Mouse (Mus musculus): Measurements from ENCODE around the gene Olfr799. TPM values are rescaled to one million over a fixed set of nuclear protein-coding genes. Genes with fewer than 3 reads are reported as not detected.

The Olfr799 gene
- polyA plus RNA-seq, 1 experiment from 2014 or later = not detected

GRCm38 (mm10) chr10:129673765-129674164, 36.5 kb downstream of the Olfr799 start, which contains the start of gene Olfr801:
TSS of gene Olfr801 (minus strand) at chr10:129673865.
- no peak for ATAC-seq
- 52% methylated on average over 1 of the region's 1 CpGs for WGBS

GRCm38 (mm10) chr10:129688069-129688468, 50.8 kb downstream of the Olfr799 start, which contains the start of gene Olfr802:
TSS of gene Olfr802 (minus strand) at chr10:129688169.
- Histone ChIP-seq H3K9me3 (ENCODE audit: low read length) (no peaks in the 10 kb centered on the region), H3K27ac (ENCODE audit: low read length) (no peak within 1 kb of the TSS), H3K4me3 (ENCODE audit: low read depth, low read length) (no peak within 1 kb of the TSS), H3K4me2 (replicated peaks; ENCODE audit: low read depth, low read length) (no peak within 1 kb of the TSS), H3K9ac (replicated peaks; ENCODE audit: low read depth) (no peak within 1 kb of the TSS), H3K4me1 (ENCODE audit: insufficient read depth, low read depth, low read length) (no peaks in the 10 kb centered on the region), H3K27me3 (replicated peaks; ENCODE audit: insufficient read depth, low read length) (no peaks in the 10 kb centered on the region), H3K36me3 (ENCODE audit: insufficient read depth, low read length) (no peaks in the 10 kb centered on the region)
- TF ChIP-seq EP300 (IDR thresholded peaks at IDR 0.05) (no peak), CTCF (IDR thresholded peaks at IDR 0.05) (no peak)
- no peak for DNase-seq (ENCODE audit: low spot score)
- ATAC-seq = no peak
- WGBS = 37% methylated on average over 1 of the region's 1 CpGs

More at GRCm38 (mm10) chr10:129673765-129674164, 36.5 kb downstream of the Olfr799 start, which contains the start of gene Olfr801:
- Histone ChIP-seq H3K27me3 (replicated peaks; ENCODE audit: insufficient read depth, low read length) (no peaks in the 10 kb centered on the region), H3K4me3 (ENCODE audit: low read depth, low read length) (no peak within 1 kb of the TSS), H3K4me2 (replicated peaks; ENCODE audit: low read depth, low read length) (no peak within 1 kb of the TSS), H3K4me1 (ENCODE audit: insufficient read depth, low read depth, low read length) (no peaks in the 10 kb centered on the region), H3K9ac (replicated peaks; ENCODE audit: low read depth) (no peak within 1 kb of the TSS), H3K27ac (ENCODE audit: low read length) (no peak within 1 kb of the TSS), H3K36me3 (ENCODE audit: insufficient read depth, low read length) (no peaks in the 10 kb centered on the region), H3K9me3 (ENCODE audit: low read length) (no peaks in the 10 kb centered on the region)
- no peak for DNase-seq (ENCODE audit: low spot score)
- no peak for TF ChIP-seq EP300 (IDR thresholded peaks at IDR 0.05)
- TF ChIP-seq CTCF (IDR thresholded peaks at IDR 0.05) = no peak

DNA sequence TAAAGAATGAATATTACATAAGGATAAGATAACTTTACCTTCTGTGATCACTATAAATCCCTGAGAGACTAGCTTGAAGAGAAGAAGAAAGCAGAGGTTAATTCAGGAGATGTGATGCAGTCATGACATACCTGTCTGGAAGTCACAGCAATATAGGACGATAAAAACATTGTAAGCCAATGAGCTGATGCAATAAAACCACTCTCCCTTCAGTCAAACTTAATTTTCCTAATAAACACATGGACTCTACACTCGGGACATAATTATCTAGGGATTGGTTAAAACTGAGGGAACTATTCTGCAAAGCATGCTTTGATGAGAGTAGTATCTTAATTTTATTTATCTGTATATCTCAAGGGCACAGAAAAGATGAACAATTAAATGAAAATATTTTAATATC, 56.9 kb downstream of the Olfr799 start, which contains the start of gene Olfr803:
Gene Olfr803 (minus strand): TSS at position 101 of the 400 bp plus-strand sequence.
- Histone ChIP-seq H3K27me3 (replicated peaks; ENCODE audit: insufficient read depth, low read length) (no peaks in the 10 kb centered on the region), H3K4me1 (ENCODE audit: insufficient read depth, low read depth, low read length) (no peaks in the 10 kb centered on the region), H3K9me3 (ENCODE audit: low read length) (no peaks in the 10 kb centered on the region), H3K4me2 (replicated peaks; ENCODE audit: low read depth, low read length) (no peak within 1 kb of the TSS), H3K36me3 (ENCODE audit: insufficient read depth, low read length) (no peaks in the 10 kb centered on the region), H3K27ac (ENCODE audit: low read length) (no peak within 1 kb of the TSS), H3K9ac (replicated peaks; ENCODE audit: low read depth) (no peak within 1 kb of the TSS), H3K4me3 (ENCODE audit: low read depth, low read length) (no peak within 1 kb of the TSS)
- no peak for TF ChIP-seq CTCF (IDR thresholded peaks at IDR 0.05)
- TF ChIP-seq EP300 (IDR thresholded peaks at IDR 0.05) = no peak
- 67% methylated on average over 2 of the region's 2 CpGs for WGBS
- ATAC-seq = no peak
- DNase-seq (ENCODE audit: low spot score) = no peak

Other genes with a start within 250 kb of the Olfr799 start
- not detected in 2 replicates for gene Olfr785, start 232.1 kb upstream of the Olfr799 start, polyA plus RNA-seq (2015; fragmentation: Nextera tagmentation; extraction: Ambion mirVana)
- not detected in 2 replicates for gene Olfr786, start 210.2 kb upstream of the Olfr799 start, polyA plus RNA-seq (2015; fragmentation: Nextera tagmentation; extraction: Ambion mirVana)
- not detected in 2 replicates for gene Olfr787, start 175.6 kb upstream of the Olfr799 start, polyA plus RNA-seq (2015; fragmentation: Nextera tagmentation; extraction: Ambion mirVana)
- not detected in 2 replicates for gene Olfr788, start 166.5 kb upstream of the Olfr799 start, polyA plus RNA-seq (2015; fragmentation: Nextera tagmentation; extraction: Ambion mirVana)
- gene Olfr789, start 152.7 kb upstream of the Olfr799 start, polyA plus RNA-seq (2015; fragmentation: Nextera tagmentation; extraction: Ambion mirVana) = not detected in 2 replicates
- gene Olfr790, start 139.0 kb upstream of the Olfr799 start, polyA plus RNA-seq (2015; fragmentation: Nextera tagmentation; extraction: Ambion mirVana) = not detected in 2 replicates
- gene Olfr791, start 115.7 kb upstream of the Olfr799 start, polyA plus RNA-seq (2015; fragmentation: Nextera tagmentation; extraction: Ambion mirVana) = not detected in 2 replicates
- gene Olfr792, start 98.3 kb upstream of the Olfr799 start, polyA plus RNA-seq (2015; fragmentation: Nextera tagmentation; extraction: Ambion mirVana) = not detected in 2 replicates
- gene Olfr794, start 69.8 kb upstream of the Olfr799 start, polyA plus RNA-seq (2015; fragmentation: Nextera tagmentation; extraction: Ambion mirVana) = not detected in 2 replicates
- not detected in 2 replicates for gene Olfr796, start 24.9 kb upstream of the Olfr799 start, polyA plus RNA-seq (2015; fragmentation: Nextera tagmentation; extraction: Ambion mirVana)
- gene Olfr798, start 9.6 kb upstream of the Olfr799 start, polyA plus RNA-seq (2015; fragmentation: Nextera tagmentation; extraction: Ambion mirVana) = not detected in 2 replicates
- not detected in 2 replicates for gene Olfr800, start 20.2 kb downstream of the Olfr799 start, polyA plus RNA-seq (2015; fragmentation: Nextera tagmentation; extraction: Ambion mirVana)
- not detected in 2 replicates for gene Olfr801, start 36.4 kb downstream of the Olfr799 start, polyA plus RNA-seq (2015; fragmentation: Nextera tagmentation; extraction: Ambion mirVana)
- not detected in 2 replicates for gene Olfr802, start 50.7 kb downstream of the Olfr799 start, polyA plus RNA-seq (2015; fragmentation: Nextera tagmentation; extraction: Ambion mirVana)
- not detected in 2 replicates for gene Olfr803, start 56.8 kb downstream of the Olfr799 start, polyA plus RNA-seq (2015; fragmentation: Nextera tagmentation; extraction: Ambion mirVana)
- gene Olfr804, start 65.7 kb downstream of the Olfr799 start, polyA plus RNA-seq (2015; fragmentation: Nextera tagmentation; extraction: Ambion mirVana) = not detected in 2 replicates
- gene Olfr805, start 91.9 kb downstream of the Olfr799 start, polyA plus RNA-seq (2015; fragmentation: Nextera tagmentation; extraction: Ambion mirVana) = not detected in 2 replicates
- not detected in 2 replicates for gene Olfr806, start 104.4 kb downstream of the Olfr799 start, polyA plus RNA-seq (2015; fragmentation: Nextera tagmentation; extraction: Ambion mirVana)
- gene Olfr807, start 120.3 kb downstream of the Olfr799 start, polyA plus RNA-seq (2015; fragmentation: Nextera tagmentation; extraction: Ambion mirVana) = not detected in 2 replicates
- gene Olfr808, start 128.0 kb downstream of the Olfr799 start, polyA plus RNA-seq (2015; fragmentation: Nextera tagmentation; extraction: Ambion mirVana) = not detected in 2 replicates
- gene Olfr809, start 137.2 kb downstream of the Olfr799 start, polyA plus RNA-seq (2015; fragmentation: Nextera tagmentation; extraction: Ambion mirVana) = not detected in 2 replicates
- not detected in 2 replicates for gene Olfr810, start 157.4 kb downstream of the Olfr799 start, polyA plus RNA-seq (2015; fragmentation: Nextera tagmentation; extraction: Ambion mirVana)
- gene Olfr811, start 166.9 kb downstream of the Olfr799 start, polyA plus RNA-seq (2015; fragmentation: Nextera tagmentation; extraction: Ambion mirVana) = not detected in 2 replicates
- not detected in 2 replicates for gene Olfr812, start 208.6 kb downstream of the Olfr799 start, polyA plus RNA-seq (2015; fragmentation: Nextera tagmentation; extraction: Ambion mirVana)
- gene Olfr813, start 217.9 kb downstream of the Olfr799 start, polyA plus RNA-seq (2015; fragmentation: Nextera tagmentation; extraction: Ambion mirVana) = not detected in 2 replicates
- gene Olfr814, start 242.4 kb downstream of the Olfr799 start, polyA plus RNA-seq (2015; fragmentation: Nextera tagmentation; extraction: Ambion mirVana) = not detected in 2 replicates